Mouse (Mus musculus) ES-E14 (cell line): Measurements from ENCODE around the gene Slit2. TPM values are rescaled to one million over a fixed set of nuclear protein-coding genes. Genes with fewer than 3 reads are reported as not detected.
A peak's percentile ranks its signal among the peaks of the same experiment; 100 is the strongest.

ENCODE experiments used
- DNase-seq: peaks from one replicate; pipeline ENCODE4 v3.0.0-alpha.2; 2013; ENCODE audit warnings: low read depth, low spot score
- H3K27ac ChIP-seq: 2 replicates; pipeline ENCODE4 v1.5.1; 2012; ENCODE audit warnings: low read depth, mild to moderate bottlenecking, low read length, moderate library complexity, mixed read lengths; ENCODE audit not compliant: poor library complexity, insufficient read depth, severe bottlenecking
- H3K36me3 ChIP-seq: 2 replicates; pipeline ENCODE4 v1.6.1; 2012; ENCODE audit warnings: mild to moderate bottlenecking, low read length, moderate library complexity, mixed read lengths; ENCODE audit not compliant: control insufficient read depth, poor library complexity, insufficient read depth, severe bottlenecking
- H3K4me1 ChIP-seq, 2 experiments: fragments of 150-350 bp in 1 of 2; sonication (generic) in 1 of 2; 2 replicates each; pipeline ENCODE4 v1.6.1; 2012; ENCODE audit warnings: low read length in 2 of 2, mild to moderate bottlenecking in 1 of 2, mixed read lengths in 1 of 2; ENCODE audit not compliant: control insufficient read depth in 2 of 2, insufficient read depth in 2 of 2, poor library complexity in 1 of 2
- H3K4me3 ChIP-seq, 2 experiments: fragments of 150-350 bp in 1 of 2; sonication (generic) in 1 of 2; 2 replicates each; pipeline ENCODE4 v1.5.1; 2012; ENCODE audit warnings: low read length in 2 of 2, low read depth in 1 of 2, mild to moderate bottlenecking in 1 of 2, mixed read lengths in 1 of 2; ENCODE audit not compliant: insufficient read depth in 1 of 2, poor library complexity in 1 of 2, severe bottlenecking in 1 of 2
- H3K9ac ChIP-seq: 2 replicates; pipeline ENCODE4 v1.6.1; 2012; ENCODE audit warnings: low read depth, mild to moderate bottlenecking, low read length, mixed read lengths; ENCODE audit not compliant: poor library complexity, insufficient read depth, severe bottlenecking
- H3K9me3 ChIP-seq: fragments of 150-350 bp; sonication (generic); 2 replicates; pipeline ENCODE4 v1.6.1; 2012; ENCODE audit warnings: low read depth, mild to moderate bottlenecking, low read length; ENCODE audit not compliant: control insufficient read depth, insufficient read depth
- CHD2 ChIP-seq: IDR thresholded peaks from 2 replicates; pipeline ENCODE4 v1.6.1; 2014; ENCODE audit warnings: mild to moderate bottlenecking, low read depth, low read length, inconsistent platforms
- HCFC1 ChIP-seq: IDR thresholded peaks from 2 replicates; pipeline ENCODE4 v1.6.1; 2012; ENCODE audit warnings: low read length, inconsistent platforms, borderline replicate concordance; ENCODE audit not compliant: insufficient read depth
- MAFK ChIP-seq: IDR thresholded peaks from 2 replicates; pipeline ENCODE4 v1.6.1; 2014; ENCODE audit warnings: mild to moderate bottlenecking, low read depth, low read length, inconsistent platforms; ENCODE audit not compliant: insufficient read depth
- ZC3H11A ChIP-seq: IDR thresholded peaks from 2 replicates; pipeline ENCODE4 v1.6.1; 2012; ENCODE audit warnings: low read depth, mild to moderate bottlenecking, inconsistent platforms, low read length, borderline replicate concordance
- ZNF384 ChIP-seq: IDR thresholded peaks from 2 replicates; pipeline ENCODE4 v1.6.1; 2012; ENCODE audit warnings: low read depth, low read length, inconsistent platforms
- in situ Hi-C, 2 experiments: fragments of 600-800 bp; cut with MboI; formaldehyde crosslinking; loops; one replicate each; pipeline ENCODE4 v1.15.1; 2025; ENCODE audit warnings: low sequenced_read_pairs in 2 of 2, inconsistent platforms in 1 of 2; ENCODE audit not compliant: unreplicated experiment in 2 of 2
- total RNA-seq: library from RNA; depleted of rRNA; stranded (reverse); fragments of 300-350 nt; gene quantifications from 2 replicates; pipeline ENCODE4 v1.2.3, GENCODE M21; 2012; rRNA removed

The Slit2 gene
- total RNA-seq = 4.6 and 4.9 TPM in 2 replicates

- TF ChIP-seq CHD2 = no peak
- TF ChIP-seq ZC3H11A = no peak
- TF ChIP-seq MAFK = no peak
- no peak for TF ChIP-seq HCFC1
- TF ChIP-seq ZNF384 = no peak
- H3K27ac ChIP-seq = no peak within 1 kb of the TSS
- in situ Hi-C loops = no loop called here
- H3K9ac ChIP-seq = peak within 1 kb of the TSS; percentile 78
- 0 out of 4 replicates have a peak, but pooled peaks cover 0 to 3% of the 10 kb centered on the region in 2 experiments for H3K4me1 ChIP-seq
- no peak for DNase-seq
- peak within 1 kb of the TSS; percentile 74 to 85 for H3K4me3 ChIP-seq
- H3K9me3 ChIP-seq = no peaks in the 10 kb centered on the region
- no peaks in the 10 kb centered on the region for H3K36me3 ChIP-seq
These were observed at the start of gene Slit2 for GRCm38 (mm10) chr5:47982941-47983701. Gene Slit2, plus strand, starts transcription at chr5:47983138.

DNA sequence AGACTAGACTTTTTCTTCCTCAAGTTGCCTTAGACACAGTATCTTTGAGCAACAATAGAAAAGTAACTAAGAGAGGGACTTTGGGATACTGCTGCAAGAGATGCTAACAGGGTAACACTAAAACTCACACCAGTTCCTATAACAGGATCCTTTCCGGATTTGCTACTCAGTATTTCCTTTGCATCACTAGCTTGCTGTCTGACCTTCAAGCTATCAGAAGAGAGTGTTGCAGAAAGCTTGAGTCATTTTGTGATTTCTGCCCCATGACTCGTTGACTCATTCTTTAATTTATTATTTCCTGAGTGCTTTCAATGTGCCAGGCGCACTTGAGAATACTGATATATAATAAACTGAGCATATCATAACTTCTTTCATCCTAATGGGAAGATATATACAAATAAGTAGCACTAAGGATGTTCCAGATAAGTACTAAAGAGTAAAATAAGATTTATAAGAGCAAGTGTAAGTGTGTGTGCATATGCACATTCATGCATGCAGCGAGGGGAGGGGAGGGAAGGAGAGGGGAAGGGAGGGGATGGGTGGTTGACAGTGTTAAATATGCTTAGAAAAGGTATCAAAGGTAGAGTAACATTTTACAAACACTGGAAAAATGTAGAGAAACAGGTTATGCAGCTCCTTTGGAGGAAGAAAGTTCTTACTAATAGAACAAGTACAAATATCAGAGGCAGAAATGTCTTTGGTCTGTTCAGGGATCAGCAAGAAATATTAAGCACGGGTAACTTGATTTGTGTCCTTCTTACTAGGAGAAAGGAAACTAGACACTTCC, 44.2 kb upstream of the Slit2 start:
- H3K36me3 ChIP-seq = no peaks in the 10 kb centered on the region
- in situ Hi-C loops = no loop called here
- no peak overlapping the region for H3K27ac ChIP-seq
- no peak for TF ChIP-seq MAFK
- no peak for TF ChIP-seq ZC3H11A
- no peak for TF ChIP-seq HCFC1
- TF ChIP-seq ZNF384 = no peak
- no peak for TF ChIP-seq CHD2
- no peaks in the 10 kb centered on the region for H3K4me1 ChIP-seq
- no peak overlapping the region for H3K4me3 ChIP-seq
- H3K9me3 ChIP-seq = no peaks in the 10 kb centered on the region
- no peak for DNase-seq
- H3K9ac ChIP-seq = no peak overlapping the region

DNA sequence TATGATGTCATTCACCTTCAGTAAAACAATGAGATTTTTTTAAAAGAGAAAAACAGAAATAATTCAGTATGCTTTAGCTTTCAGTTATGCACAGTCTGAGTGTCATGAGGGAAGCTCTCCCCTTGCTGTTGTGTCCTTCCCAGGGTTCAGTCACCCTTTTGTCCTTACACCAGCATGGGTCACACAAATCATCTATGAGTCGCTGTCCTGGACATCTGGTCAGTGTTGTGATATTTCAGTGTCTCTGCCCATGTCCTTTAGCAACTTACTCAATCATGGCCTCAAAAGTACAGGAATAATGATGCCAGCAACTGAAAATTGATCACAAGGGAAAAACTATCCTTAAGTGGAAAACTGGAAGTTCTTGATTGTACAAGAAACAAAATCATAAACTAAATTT, 26.5 kb upstream of the Slit2 start:
- Histone ChIP-seq H3K4me1 (no peaks in the 10 kb centered on the region), H3K27ac (no peak overlapping the region), H3K9ac (no peak overlapping the region), H3K36me3 (no peaks in the 10 kb centered on the region), H3K4me3 (no peak overlapping the region), H3K9me3 (no peaks in the 10 kb centered on the region)
- TF ChIP-seq HCFC1 (no peak), CHD2 (no peak), ZNF384 (no peak), ZC3H11A (no peak), MAFK (no peak)
- in situ Hi-C loops = no loop called here
- no peak for DNase-seq

- H3K9me3 ChIP-seq = no peaks in the 10 kb centered on the region
- DNase-seq = no peak
- H3K36me3 ChIP-seq = no peaks in the 10 kb centered on the region
- TF ChIP-seq HCFC1 = no peak
- TF ChIP-seq ZC3H11A = no peak
- TF ChIP-seq ZNF384 = no peak
- no peak for TF ChIP-seq MAFK
- no peak for TF ChIP-seq CHD2
- H3K27ac ChIP-seq = no peak overlapping the region
- in situ Hi-C loops = no loop called here
- no peak overlapping the region for H3K9ac ChIP-seq
- H3K4me1 ChIP-seq = no peaks in the 10 kb centered on the region
- H3K4me3 ChIP-seq = no peak overlapping the region
These were observed 7.1 kb upstream of the Slit2 start for GRCm38 (mm10) chr5:47975795-47976194.
